Mouse (Mus musculus): ENCODE data around the gene Notch2. TPM values are rescaled to one million over a fixed set of nuclear protein-coding genes. Genes with fewer than 3 reads are reported as not detected.

Gene Notch2
- polyA plus RNA-seq, 1 experiment, result 48.7 TPM

GRCm38 (mm10) chr3:98084061-98084655, 70.8 kb downstream of the Notch2 start:
- no peak for DNase-seq
- WGBS, result 70% methylated on average over 8 of the region's 8 CpGs
- H3K4me1 ChIP-seq (ENCODE audit: control insufficient read depth, insufficient read depth, low read length), result 0 out of 2 replicates have a peak, but pooled peaks cover 1% of the 10 kb centered on the region
- TF ChIP-seq POLR2A (IDR thresholded peaks at IDR 0.05; ENCODE audit: borderline replicate concordance, extremely low read depth, low read depth, low read length) (no peak), CTCF (IDR thresholded peaks at IDR 0.05; ENCODE audit: insufficient read depth, low read length) (no peak)
- H3K4me3 ChIP-seq (replicated peaks; ENCODE audit: extremely low read depth, low read depth, low read length), result no peak overlapping the region

- 85% methylated on average over 13 of the region's 13 CpGs for WGBS
- DNase-seq, result no peak
- TF ChIP-seq POLR2A (IDR thresholded peaks at IDR 0.05; ENCODE audit: borderline replicate concordance, extremely low read depth, low read depth, low read length) (no peak), CTCF (IDR thresholded peaks at IDR 0.05; ENCODE audit: insufficient read depth, low read length) (no peak)
- Histone ChIP-seq H3K4me3 (replicated peaks; ENCODE audit: extremely low read depth, low read depth, low read length) (no peak overlapping the region), H3K4me1 (ENCODE audit: control insufficient read depth, insufficient read depth, low read length) (peaks cover 5% of the 10 kb centered on the region; the same call in 1 of the 2 replicates)
These were observed 71.5 kb downstream of the Notch2 start for GRCm38 (mm10) chr3:98084870-98085269.

DNA sequence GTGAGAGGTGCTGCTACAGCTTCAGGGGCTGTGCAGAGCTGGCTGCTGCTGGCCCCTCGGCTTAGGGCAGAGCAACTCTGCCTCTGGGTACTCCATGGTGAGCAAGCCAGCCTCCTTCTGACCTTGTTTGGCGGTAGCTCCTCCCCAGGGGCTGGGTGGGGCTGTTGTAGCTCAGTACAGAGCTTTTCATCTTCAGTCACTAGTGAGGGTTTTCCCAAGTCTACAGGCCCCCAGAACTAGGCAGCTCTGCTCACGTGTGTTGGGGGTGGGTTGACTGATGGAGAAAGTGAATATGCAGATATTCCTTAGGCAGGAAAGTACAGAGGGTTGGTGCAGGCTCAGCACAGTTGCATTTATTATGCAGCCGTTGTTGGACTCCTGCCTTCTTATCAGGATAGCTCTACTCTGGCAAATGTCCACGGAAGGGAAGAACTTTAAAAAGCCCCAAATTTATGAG, 72.5 kb downstream of the Notch2 start:
- H3K4me3 ChIP-seq (replicated peaks; ENCODE audit: extremely low read depth, low read depth, low read length), result no peak overlapping the region
- WGBS, result 40% methylated on average over 5 of the region's 5 CpGs
- peaks cover 5% of the 10 kb centered on the region; the same call in 1 of the 2 replicates for H3K4me1 ChIP-seq (ENCODE audit: control insufficient read depth, insufficient read depth, low read length)
- TF ChIP-seq POLR2A (IDR thresholded peaks at IDR 0.05; ENCODE audit: borderline replicate concordance, extremely low read depth, low read depth, low read length), result no peak
- no peak for TF ChIP-seq CTCF (IDR thresholded peaks at IDR 0.05; ENCODE audit: insufficient read depth, low read length)
- no peak for DNase-seq

- H3K4me3 ChIP-seq (replicated peaks; ENCODE audit: extremely low read depth, low read depth, low read length), result no peak overlapping the region
- no peak for DNase-seq
- peaks cover 5% of the 10 kb centered on the region; the same call in 1 of the 2 replicates for H3K4me1 ChIP-seq (ENCODE audit: control insufficient read depth, insufficient read depth, low read length)
- WGBS, result 77% methylated on average over 4 of the region's 4 CpGs
- TF ChIP-seq CTCF (IDR thresholded peaks at IDR 0.05; ENCODE audit: insufficient read depth, low read length) (no peak), POLR2A (IDR thresholded peaks at IDR 0.05; ENCODE audit: borderline replicate concordance, extremely low read depth, low read depth, low read length) (no peak)
These were observed 73.1 kb downstream of the Notch2 start for GRCm38 (mm10) chr3:98086441-98086840.

DNA sequence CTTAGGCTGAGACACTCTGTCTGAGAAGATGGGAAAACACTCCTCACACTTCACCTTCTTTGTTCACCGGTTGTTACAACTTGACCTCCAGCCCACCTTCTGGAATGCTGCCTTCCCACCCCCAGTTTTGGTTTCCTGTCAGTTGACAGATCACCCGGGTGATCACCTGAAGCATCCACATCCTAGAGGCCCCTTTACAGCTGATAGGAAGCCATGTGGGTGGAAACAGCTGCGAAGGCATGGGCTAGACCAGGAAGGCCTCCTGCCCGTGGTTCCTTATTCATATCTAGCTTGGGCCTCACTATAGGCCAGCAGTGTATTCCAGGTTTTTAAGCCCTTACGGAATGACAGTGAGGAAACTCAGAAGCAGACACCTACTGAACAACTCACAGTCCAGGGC, 73.5 kb downstream of the Notch2 start:
- Histone ChIP-seq H3K4me1 (ENCODE audit: control insufficient read depth, insufficient read depth, low read length) (peaks cover 5% of the 10 kb centered on the region; the same call in 1 of the 2 replicates), H3K4me3 (replicated peaks; ENCODE audit: extremely low read depth, low read depth, low read length) (no peak overlapping the region)
- WGBS, result 65% methylated on average over 5 of the region's 5 CpGs
- TF ChIP-seq POLR2A (IDR thresholded peaks at IDR 0.05; ENCODE audit: borderline replicate concordance, extremely low read depth, low read depth, low read length) (no peak), CTCF (IDR thresholded peaks at IDR 0.05; ENCODE audit: insufficient read depth, low read length) (no peak)
- DNase-seq, result no peak

GRCm38 (mm10) chr3:98087551-98087950, 74.2 kb downstream of the Notch2 start:
- WGBS, result 87% methylated on average over 3 of the region's 3 CpGs
- no peak for DNase-seq
- Histone ChIP-seq H3K4me3 (replicated peaks; ENCODE audit: extremely low read depth, low read depth, low read length) (no peak overlapping the region), H3K4me1 (ENCODE audit: control insufficient read depth, insufficient read depth, low read length) (peaks cover 5% of the 10 kb centered on the region; the same call in 1 of the 2 replicates)
- TF ChIP-seq POLR2A (IDR thresholded peaks at IDR 0.05; ENCODE audit: borderline replicate concordance, extremely low read depth, low read depth, low read length) (no peak), CTCF (IDR thresholded peaks at IDR 0.05; ENCODE audit: insufficient read depth, low read length) (no peak)

DNA sequence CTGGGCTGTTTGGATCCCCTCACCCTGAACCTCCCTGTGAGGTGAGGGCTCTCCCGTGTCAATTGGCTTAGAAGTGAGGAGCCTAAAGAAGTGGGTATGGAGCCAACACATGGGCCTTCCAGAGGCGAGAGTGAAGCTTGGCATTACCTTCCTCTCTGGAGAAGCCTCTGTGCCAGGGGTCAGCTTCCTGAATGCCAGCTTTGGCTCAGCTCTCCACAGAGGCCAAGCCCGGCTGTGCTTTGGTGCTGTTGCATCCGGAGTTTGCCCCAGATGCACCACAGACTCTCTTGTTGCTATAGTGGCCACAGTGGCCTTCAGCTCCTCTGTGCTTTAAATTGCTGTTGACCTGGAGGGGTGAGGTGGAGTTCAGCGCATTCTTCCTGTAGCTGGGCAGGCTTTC, 76.4 kb downstream of the Notch2 start:
- Histone ChIP-seq H3K4me1 (ENCODE audit: control insufficient read depth, insufficient read depth, low read length) (peaks cover 5% of the 10 kb centered on the region; the same call in 1 of the 2 replicates), H3K4me3 (replicated peaks; ENCODE audit: extremely low read depth, low read depth, low read length) (no peak overlapping the region)
- no peak for DNase-seq
- TF ChIP-seq CTCF (IDR thresholded peaks at IDR 0.05; ENCODE audit: insufficient read depth, low read length) (no peak), POLR2A (IDR thresholded peaks at IDR 0.05; ENCODE audit: borderline replicate concordance, extremely low read depth, low read depth, low read length) (no peak)
- WGBS, result 58% methylated on average over 5 of the region's 5 CpGs

GRCm38 (mm10) chr3:98090129-98090528, 76.8 kb downstream of the Notch2 start:
- no peak for DNase-seq
- 58% methylated on average over 8 of the region's 8 CpGs for WGBS
- TF ChIP-seq CTCF (IDR thresholded peaks at IDR 0.05; ENCODE audit: insufficient read depth, low read length) (no peak), POLR2A (IDR thresholded peaks at IDR 0.05; ENCODE audit: borderline replicate concordance, extremely low read depth, low read depth, low read length) (no peak)
- Histone ChIP-seq H3K4me3 (replicated peaks; ENCODE audit: extremely low read depth, low read depth, low read length) (no peak overlapping the region), H3K4me1 (ENCODE audit: control insufficient read depth, insufficient read depth, low read length) (peaks cover 5% of the 10 kb centered on the region; the same call in 1 of the 2 replicates)

- peaks cover 5% of the 10 kb centered on the region; the same call in 1 of the 2 replicates for H3K4me1 ChIP-seq (ENCODE audit: control insufficient read depth, insufficient read depth, low read length)
- TF ChIP-seq CTCF (IDR thresholded peaks at IDR 0.05; ENCODE audit: insufficient read depth, low read length), result no peak
- no peak for TF ChIP-seq POLR2A (IDR thresholded peaks at IDR 0.05; ENCODE audit: borderline replicate concordance, extremely low read depth, low read depth, low read length)
- WGBS, result 74% methylated on average over 10 of the region's 10 CpGs
- no peak overlapping the region for H3K4me3 ChIP-seq (replicated peaks; ENCODE audit: extremely low read depth, low read depth, low read length)
- no peak for DNase-seq
These were observed 79.5 kb downstream of the Notch2 start for GRCm38 (mm10) chr3:98092680-98093370.
